Mouse (Mus musculus) limb, embryonic 13.5 days (tissue): Measurements from ENCODE around the gene Sik1. TPM values are rescaled to one million over a fixed set of nuclear protein-coding genes. Genes with fewer than 3 reads are reported as not detected.
A peak's percentile ranks its signal among the peaks of the same experiment; 100 is the strongest.

Experiments
- ATAC-seq: fragments of 200-750 bp; cut with Nextera tagmentation; 2 replicates; pipeline ENCODE4 v1.8.0; 2017; ENCODE audit warnings: low read depth, moderate number of reproducible peaks, moderate TSS enrichment; ENCODE audit not compliant: low FRiP score
- H3K27ac ChIP-seq: fragments of 300-500 bp; sonication (generic); 2 replicates; pipeline ENCODE4 v1.5.1; 2015; ENCODE audit warnings: inconsistent platforms, mild to moderate bottlenecking, moderate library complexity
- H3K27me3 ChIP-seq: fragments of 300-500 bp; sonication (generic); 2 replicates; pipeline ENCODE4 v1.6.1; 2015; ENCODE audit warnings: mild to moderate bottlenecking, inconsistent platforms
- H3K36me3 ChIP-seq: fragments of 300-500 bp; sonication (generic); 2 replicates; pipeline ENCODE4 v1.6.1; 2015; ENCODE audit warnings: inconsistent platforms, mild to moderate bottlenecking, moderate library complexity
- H3K4me1 ChIP-seq: fragments of 300-500 bp; sonication (generic); 2 replicates; pipeline ENCODE4 v1.6.1; 2015; ENCODE audit warnings: inconsistent platforms
- H3K4me2 ChIP-seq: fragments of 300-500 bp; sonication (generic); replicated peaks from 2 replicates; pipeline ENCODE4 v1.6.1; 2015; ENCODE audit warnings: inconsistent platforms, mild to moderate bottlenecking, moderate library complexity
- H3K4me3 ChIP-seq: fragments of 300-500 bp; sonication (generic); 2 replicates; pipeline ENCODE4 v1.5.1; 2015; ENCODE audit warnings: moderate library complexity, mild to moderate bottlenecking, inconsistent platforms
- H3K9ac ChIP-seq: fragments of 300-500 bp; sonication (generic); 2 replicates; pipeline ENCODE4 v1.6.1; 2015; ENCODE audit warnings: mild to moderate bottlenecking, inconsistent platforms
- H3K9me3 ChIP-seq: fragments of 300-500 bp; sonication (generic); 2 replicates; pipeline ENCODE4 v1.6.1; 2016; ENCODE audit warnings: inconsistent platforms
- WGBS: fragments of 180-500 bp; shearing (Covaris S2); methylation state at CpG from one replicate; pipeline ENCODE4 v1.1.7; 2015; 5-methylcytosine and 5-hydroxymethylcytosine counted together
- polyA plus RNA-seq: library from polyadenylated mRNA; unstranded; fragments of >200 nt; fragmentation: Nextera tagmentation; extraction: Ambion mirVana; gene quantifications from 2 replicates; pipeline ENCODE4 v1.2.1, GENCODE M21; 2015

The Sik1 gene
- polyA plus RNA-seq, 1 experiment from 2014 or later, result 14.3 TPM

GRCm38 (mm10) chr17:31824812-31825211 lies 30.8 kb downstream of the Sik1 start:
- H3K27me3 ChIP-seq, result no peaks in the 10 kb centered on the region
- peaks cover 28% of the 10 kb centered on the region for H3K4me1 ChIP-seq
- ATAC-seq, result no peak
- no peak overlapping the region for H3K9ac ChIP-seq
- H3K9me3 ChIP-seq, result no peaks in the 10 kb centered on the region
- no peaks in the 10 kb centered on the region for H3K36me3 ChIP-seq
- WGBS, result 80% methylated on average over 7 of the region's 7 CpGs
- H3K27ac ChIP-seq, result no peak overlapping the region
- H3K4me2 ChIP-seq, result no peak overlapping the region
- no peak overlapping the region for H3K4me3 ChIP-seq

GRCm38 (mm10) chr17:31821136-31821933 lies 34.3 kb downstream of the Sik1 start:
- Histone ChIP-seq H3K9ac (no peak overlapping the region), H3K4me2 (no peak overlapping the region), H3K27me3 (no peaks in the 10 kb centered on the region), H3K9me3 (no peaks in the 10 kb centered on the region), H3K4me3 (no peak overlapping the region), H3K27ac (no peak overlapping the region), H3K36me3 (no peaks in the 10 kb centered on the region), H3K4me1 (peaks cover 5% of the 10 kb centered on the region)
- ATAC-seq, result no peak; the same call in 1 of the 2 replicates
- WGBS, result 47% methylated on average over 13 of the region's 13 CpGs

- no peak overlapping the region for H3K4me2 ChIP-seq
- no peaks in the 10 kb centered on the region for H3K36me3 ChIP-seq
- H3K27me3 ChIP-seq, result no peaks in the 10 kb centered on the region
- no peak overlapping the region for H3K27ac ChIP-seq
- no peak overlapping the region for H3K9ac ChIP-seq
- WGBS, result 72% methylated on average over 4 of the region's 4 CpGs
- no peak overlapping the region for H3K4me3 ChIP-seq
- H3K4me1 ChIP-seq, result peaks cover 4% of the 10 kb centered on the region; the same call in 1 of the 2 replicates
- no peak for ATAC-seq
- H3K9me3 ChIP-seq, result no peaks in the 10 kb centered on the region
Observed at GRCm38 (mm10) chr17:31820099-31820846, 35.3 kb downstream of the Sik1 start.

GRCm38 (mm10) chr17:31819372-31819771 lies 36.2 kb downstream of the Sik1 start:
- ATAC-seq, result no peak
- H3K4me3 ChIP-seq, result no peak overlapping the region
- H3K4me1 ChIP-seq, result peaks cover 4% of the 10 kb centered on the region; the same call in 1 of the 2 replicates
- no peak overlapping the region for H3K4me2 ChIP-seq
- H3K9me3 ChIP-seq, result no peaks in the 10 kb centered on the region
- H3K27me3 ChIP-seq, result no peaks in the 10 kb centered on the region
- no peaks in the 10 kb centered on the region for H3K36me3 ChIP-seq
- no peak overlapping the region for H3K27ac ChIP-seq
- no peak overlapping the region for H3K9ac ChIP-seq
- 70% methylated on average over 9 of the region's 9 CpGs for WGBS

GRCm38 (mm10) chr17:31817815-31818214 lies 37.8 kb downstream of the Sik1 start:
- WGBS, result 87% methylated on average over 1 of the region's 1 CpGs
- ATAC-seq, result no peak
- H3K4me2 ChIP-seq, result no peak overlapping the region
- H3K4me1 ChIP-seq, result peaks cover 4% of the 10 kb centered on the region; the same call in 1 of the 2 replicates
- no peak overlapping the region for H3K4me3 ChIP-seq
- H3K27me3 ChIP-seq, result no peaks in the 10 kb centered on the region
- H3K36me3 ChIP-seq, result no peaks in the 10 kb centered on the region
- no peak overlapping the region for H3K9ac ChIP-seq
- no peaks in the 10 kb centered on the region for H3K9me3 ChIP-seq
- no peak overlapping the region for H3K27ac ChIP-seq

- ATAC-seq, result no peak
- 40% methylated on average over 5 of the region's 5 CpGs for WGBS
- no peaks in the 10 kb centered on the region for H3K9me3 ChIP-seq
Observed at GRCm38 (mm10) chr17:31817203-31817602, 38.4 kb downstream of the Sik1 start.

GRCm38 (mm10) chr17:31814848-31815247 lies 40.8 kb downstream of the Sik1 start:
- ATAC-seq, result no peak
- H3K4me3 ChIP-seq, result no peak overlapping the region
- no peak overlapping the region for H3K4me2 ChIP-seq
- H3K9ac ChIP-seq, result no peak overlapping the region
- H3K36me3 ChIP-seq, result no peaks in the 10 kb centered on the region
- H3K27me3 ChIP-seq, result no peaks in the 10 kb centered on the region
- no peaks in the 10 kb centered on the region for H3K9me3 ChIP-seq
- no peaks in the 10 kb centered on the region for H3K4me1 ChIP-seq
- WGBS, result 75% methylated on average over 1 of the region's 1 CpGs
- H3K27ac ChIP-seq, result no peak overlapping the region

More at GRCm38 (mm10) chr17:31817203-31817602, 38.4 kb downstream of the Sik1 start:
- no peaks in the 10 kb centered on the region for H3K36me3 ChIP-seq
- H3K4me2 ChIP-seq, result no peak overlapping the region
- no peak overlapping the region for H3K4me3 ChIP-seq
- H3K27ac ChIP-seq, result no peak overlapping the region
- no peaks in the 10 kb centered on the region for H3K27me3 ChIP-seq
- H3K9ac ChIP-seq, result no peak overlapping the region
- H3K4me1 ChIP-seq, result peaks cover 4% of the 10 kb centered on the region; the same call in 1 of the 2 replicates

- Histone ChIP-seq H3K27ac (no peak overlapping the region), H3K4me2 (no peak overlapping the region), H3K4me3 (no peak overlapping the region), H3K36me3 (no peaks in the 10 kb centered on the region), H3K9me3 (no peaks in the 10 kb centered on the region), H3K4me1 (no peaks in the 10 kb centered on the region), H3K27me3 (no peaks in the 10 kb centered on the region), H3K9ac (no peak overlapping the region)
- 84% methylated on average over 3 of the region's 3 CpGs for WGBS
- ATAC-seq, result no peak
Observed at GRCm38 (mm10) chr17:31813938-31814622, 41.5 kb downstream of the Sik1 start.

GRCm38 (mm10) chr17:31811333-31811732 lies 44.3 kb downstream of the Sik1 start:
- H3K9me3 ChIP-seq, result no peaks in the 10 kb centered on the region
- H3K27ac ChIP-seq, result no peak overlapping the region
- no peak overlapping the region for H3K9ac ChIP-seq
- H3K4me2 ChIP-seq, result no peak overlapping the region
- WGBS, result 61% methylated on average over 4 of the region's 4 CpGs
- no peak overlapping the region for H3K4me3 ChIP-seq
- H3K4me1 ChIP-seq, result peaks cover 10% of the 10 kb centered on the region
- no peak for ATAC-seq
- no peaks in the 10 kb centered on the region for H3K36me3 ChIP-seq
- no peaks in the 10 kb centered on the region for H3K27me3 ChIP-seq

GRCm38 (mm10) chr17:31809894-31810293 lies 45.7 kb downstream of the Sik1 start:
- H3K27ac ChIP-seq, result no peak overlapping the region
- no peaks in the 10 kb centered on the region for H3K9me3 ChIP-seq
- H3K4me2 ChIP-seq, result no peak overlapping the region
- H3K36me3 ChIP-seq, result no peaks in the 10 kb centered on the region
- ATAC-seq, result no peak
- H3K4me1 ChIP-seq, result peaks cover 15% of the 10 kb centered on the region
- H3K4me3 ChIP-seq, result no peak overlapping the region
- 60% methylated on average over 19 of the region's 19 CpGs for WGBS
- H3K27me3 ChIP-seq, result no peaks in the 10 kb centered on the region
- peak overlapping the region; percentile 35; the same call in 1 of the 2 replicates for H3K9ac ChIP-seq

GRCm38 (mm10) chr17:31809136-31809535 lies 46.5 kb downstream of the Sik1 start:
- H3K36me3 ChIP-seq, result no peaks in the 10 kb centered on the region
- H3K4me3 ChIP-seq, result no peak overlapping the region
- no peaks in the 10 kb centered on the region for H3K27me3 ChIP-seq
- WGBS, result 95% methylated on average over 7 of the region's 7 CpGs
- H3K9ac ChIP-seq, result no peak overlapping the region
- no peak overlapping the region for H3K27ac ChIP-seq
- ATAC-seq, result no peak
- no peak overlapping the region for H3K4me2 ChIP-seq
- H3K4me1 ChIP-seq, result peaks cover 15% of the 10 kb centered on the region
- H3K9me3 ChIP-seq, result no peaks in the 10 kb centered on the region
